Mouse (Mus musculus) megakaryocyte, embryonic 14.5 days (primary cell): ENCODE results near the gene BC107364.

Experiments
- FLI1 ChIP-seq: IDR thresholded peaks from 2 replicates; pipeline ENCODE4 v1.6.1; 2012; ENCODE audit warnings: low read length, inconsistent platforms, mixed read lengths
- GATA1 ChIP-seq: IDR thresholded peaks from 3 replicates; pipeline ENCODE4 v1.6.1; 2012; ENCODE audit warnings: mixed read lengths, low read length, inconsistent platforms, borderline replicate concordance

GRCm38 (mm10) chr3:96404450-96404849 is 47.7 kb downstream of the BC107364 start:
- no peak for TF ChIP-seq GATA1
- no peak for TF ChIP-seq FLI1
